Mouse (Mus musculus) midbrain, postnatal 0 days (tissue): ENCODE results near the gene Trim41. TPM values are rescaled to one million over a fixed set of nuclear protein-coding genes. Genes with fewer than 3 reads are reported as not detected.

Experiments
- ATAC-seq: fragments of 200-750 bp; cut with Nextera tagmentation; 2 replicates; pipeline ENCODE4 v1.8.0; 2017; ENCODE audit warnings: moderate number of reproducible peaks, mild to moderate bottlenecking, moderate TSS enrichment, moderate library complexity; ENCODE audit not compliant: low FRiP score
- DNase-seq: peaks from one replicate; pipeline ENCODE4 v3.0.0-alpha.2; 2015; ENCODE audit warnings: low spot score
- H3K27ac ChIP-seq: fragments of 300-500 bp; sonication (generic); 2 replicates; pipeline ENCODE4 v1.5.1; 2014; ENCODE audit warnings: low read depth, mild to moderate bottlenecking, low read length, mixed read lengths
- H3K27me3 ChIP-seq: fragments of 300-500 bp; sonication (generic); 2 replicates; pipeline ENCODE4 v1.6.1; 2014; ENCODE audit warnings: low read length, control low read depth, mixed read lengths; ENCODE audit not compliant: insufficient read depth
- H3K36me3 ChIP-seq: fragments of 300-500 bp; sonication (generic); 2 replicates; pipeline ENCODE4 v1.6.1; 2014; ENCODE audit warnings: low read length, control low read depth, mixed read lengths; ENCODE audit not compliant: insufficient read depth
- H3K4me1 ChIP-seq: fragments of 300-500 bp; sonication (generic); 2 replicates; pipeline ENCODE4 v1.6.1; 2014; ENCODE audit warnings: mild to moderate bottlenecking, control low read depth, antibody characterized with exemption, low read length, mixed read lengths; ENCODE audit not compliant: insufficient read depth
- H3K4me2 ChIP-seq: fragments of 300-500 bp; sonication (generic); 2 replicates; pipeline ENCODE4 v1.6.1; 2014; ENCODE audit warnings: low read depth, mild to moderate bottlenecking, low read length, mixed read lengths; ENCODE audit not compliant: poor library complexity, severe bottlenecking
- H3K4me3 ChIP-seq: fragments of 300-500 bp; sonication (generic); 2 replicates; pipeline ENCODE4 v1.5.1; 2014; ENCODE audit warnings: low read depth, mild to moderate bottlenecking, low read length, moderate library complexity
- H3K9ac ChIP-seq: fragments of 300-500 bp; sonication (generic); replicated peaks from 2 replicates; pipeline ENCODE4 v1.6.1; 2014; ENCODE audit warnings: mild to moderate bottlenecking, low read length, moderate library complexity, mixed read lengths; ENCODE audit not compliant: poor library complexity, severe bottlenecking
- H3K9me3 ChIP-seq: fragments of 300-500 bp; sonication (generic); 2 replicates; pipeline ENCODE4 v1.6.1; 2016; ENCODE audit warnings: low read length, control low read depth
- CTCF ChIP-seq: IDR thresholded peaks from 2 replicates; pipeline ENCODE4 v1.5.1; 2016; ENCODE audit warnings: antibody characterized with exemption, mild to moderate bottlenecking
- WGBS: fragments of 180-500 bp; shearing (Covaris S2); extraction: QIAGEN DNeasy Blood & Tissue Kit; methylation state at CpG from one replicate; pipeline ENCODE4 v1.1.7; 2014; 5-methylcytosine and 5-hydroxymethylcytosine counted together
- polyA plus RNA-seq: library from polyadenylated mRNA; unstranded; fragments of >200 nt; fragmentation: Nextera tagmentation; extraction: Ambion mirVana; gene quantifications from 2 replicates; pipeline ENCODE4 v1.2.1, GENCODE M21; 2015
- total RNA-seq: library from RNA; depleted of rRNA; stranded (reverse); fragments of >200 nt; gene quantifications from 2 replicates; pipeline ENCODE4 v1.2.3, GENCODE M21; 2014

The Trim41 gene
- total and polyA plus RNA-seq, 2 experiments from 2014 or later: 5.0 to 38.9 TPM

DNA sequence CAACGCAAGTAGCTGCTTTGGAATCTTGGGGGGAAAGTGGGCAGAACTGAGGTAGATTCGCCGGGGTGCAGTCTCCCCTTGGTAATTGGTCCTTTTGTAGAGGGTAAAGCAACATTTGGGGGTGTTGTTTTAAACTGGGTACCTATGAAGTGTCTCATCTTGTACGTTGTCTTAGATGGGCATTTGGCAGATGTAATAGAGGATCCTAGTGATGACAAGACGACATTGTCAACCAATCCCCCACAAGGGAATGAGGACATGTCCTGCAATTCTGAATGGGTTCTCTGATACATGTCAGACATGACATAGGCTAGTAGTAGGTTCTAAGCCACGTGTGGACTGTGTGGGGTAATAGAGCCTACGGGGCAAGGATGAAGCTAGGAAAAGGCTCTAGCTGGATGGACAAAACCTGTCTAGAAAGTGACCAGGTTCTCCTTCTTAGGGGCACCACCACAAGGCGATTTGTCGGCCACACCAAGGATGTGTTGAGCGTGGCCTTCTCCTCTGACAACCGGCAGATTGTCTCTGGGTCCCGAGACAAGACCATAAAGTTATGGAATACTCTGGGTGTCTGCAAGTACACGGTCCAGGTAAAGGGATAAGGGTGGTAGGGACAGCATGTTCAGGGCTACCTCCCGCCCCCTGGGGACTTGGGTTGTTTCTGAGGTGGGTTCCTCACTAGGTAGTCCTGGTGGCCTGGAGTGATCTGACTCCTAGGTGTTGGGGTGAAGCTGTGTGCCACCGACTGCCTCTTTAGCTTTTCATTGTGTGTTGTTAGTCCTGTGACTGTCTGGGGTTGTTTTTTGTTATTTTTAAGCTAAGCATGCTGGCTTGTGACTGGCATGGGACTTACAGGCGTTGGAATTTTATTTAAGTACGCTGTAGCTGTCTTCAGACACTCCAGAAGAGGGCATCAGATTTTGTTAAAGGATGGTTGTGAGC lies 15.1 kb downstream of the Trim41 start:
- DNase-seq: no peak
- Histone ChIP-seq H3K4me2 (peak overlapping the region; percentile 90), H3K36me3 (peaks cover 45% of the 10 kb centered on the region), H3K4me1 (peaks cover 8% of the 10 kb centered on the region), H3K27ac (no peak overlapping the region), H3K9me3 (no peaks in the 10 kb centered on the region), H3K4me3 (peak overlapping the region; percentile 59; the same call in 1 of the 2 replicates), H3K9ac (peak overlapping the region; percentile 71; the same call in 1 of the 2 replicates), H3K27me3 (no peaks in the 10 kb centered on the region)
- no peak for TF ChIP-seq CTCF
- 83% methylated on average over 17 of the region's 17 CpGs for WGBS
- no peak for ATAC-seq

DNA sequence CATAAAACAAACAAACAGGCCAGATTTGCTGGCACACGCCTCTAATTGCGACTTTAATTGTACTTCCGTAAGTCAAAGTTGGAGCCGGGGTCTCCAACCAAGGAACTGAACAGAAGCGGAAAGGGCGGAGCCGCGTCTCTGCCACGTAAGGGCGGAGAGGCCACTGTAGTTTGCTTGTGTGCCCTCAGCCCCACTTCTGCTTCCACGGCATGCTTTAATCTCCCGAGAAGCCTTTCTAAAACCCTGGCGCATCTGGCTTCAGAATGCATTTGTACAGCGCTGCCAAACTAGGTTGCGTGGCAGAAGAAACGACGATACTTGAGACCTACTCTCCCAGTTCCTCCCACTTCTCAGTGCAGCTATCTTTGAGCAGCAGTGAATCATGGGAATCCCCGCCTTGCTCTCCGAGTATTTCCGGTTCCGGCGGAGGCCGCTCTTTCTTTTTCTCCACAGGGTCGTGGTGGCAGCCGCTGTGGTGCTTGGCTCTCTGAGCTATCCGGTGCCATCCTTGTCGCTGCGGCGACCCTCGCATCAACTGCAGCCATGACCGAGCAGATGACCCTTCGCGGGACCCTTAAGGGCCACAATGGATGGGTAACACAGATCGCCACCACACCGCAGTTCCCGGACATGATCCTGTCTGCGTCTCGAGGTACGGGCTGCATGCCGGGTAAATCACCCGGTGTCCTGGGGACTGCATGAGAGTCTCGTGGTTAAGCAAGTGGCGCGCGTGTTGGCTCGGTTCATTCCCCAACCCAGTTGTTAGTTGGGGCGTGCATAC lies 17.0 kb downstream of the Trim41 start, which contains the start of gene Rack1:
Gene Rack1 (plus strand): TSS at position 412 of the 781 bp plus-strand sequence.
- ATAC-seq: peak; percentile 91
- H3K36me3 ChIP-seq: peaks cover 26% of the 10 kb centered on the region
- TF ChIP-seq CTCF: no peak
- H3K4me1 ChIP-seq: peaks cover 8% of the 10 kb centered on the region
- H3K4me3 ChIP-seq: peak within 1 kb of the TSS; percentile 59
- peak; percentile 95 for DNase-seq
- peak within 1 kb of the TSS; percentile 86 for H3K27ac ChIP-seq
- no peaks in the 10 kb centered on the region for H3K27me3 ChIP-seq
- H3K9ac ChIP-seq: peak within 1 kb of the TSS; percentile 71
- H3K9me3 ChIP-seq: no peaks in the 10 kb centered on the region
- under 1% methylated on average over 47 of the region's 47 CpGs for WGBS
- H3K4me2 ChIP-seq: peak within 1 kb of the TSS; percentile 90

DNA sequence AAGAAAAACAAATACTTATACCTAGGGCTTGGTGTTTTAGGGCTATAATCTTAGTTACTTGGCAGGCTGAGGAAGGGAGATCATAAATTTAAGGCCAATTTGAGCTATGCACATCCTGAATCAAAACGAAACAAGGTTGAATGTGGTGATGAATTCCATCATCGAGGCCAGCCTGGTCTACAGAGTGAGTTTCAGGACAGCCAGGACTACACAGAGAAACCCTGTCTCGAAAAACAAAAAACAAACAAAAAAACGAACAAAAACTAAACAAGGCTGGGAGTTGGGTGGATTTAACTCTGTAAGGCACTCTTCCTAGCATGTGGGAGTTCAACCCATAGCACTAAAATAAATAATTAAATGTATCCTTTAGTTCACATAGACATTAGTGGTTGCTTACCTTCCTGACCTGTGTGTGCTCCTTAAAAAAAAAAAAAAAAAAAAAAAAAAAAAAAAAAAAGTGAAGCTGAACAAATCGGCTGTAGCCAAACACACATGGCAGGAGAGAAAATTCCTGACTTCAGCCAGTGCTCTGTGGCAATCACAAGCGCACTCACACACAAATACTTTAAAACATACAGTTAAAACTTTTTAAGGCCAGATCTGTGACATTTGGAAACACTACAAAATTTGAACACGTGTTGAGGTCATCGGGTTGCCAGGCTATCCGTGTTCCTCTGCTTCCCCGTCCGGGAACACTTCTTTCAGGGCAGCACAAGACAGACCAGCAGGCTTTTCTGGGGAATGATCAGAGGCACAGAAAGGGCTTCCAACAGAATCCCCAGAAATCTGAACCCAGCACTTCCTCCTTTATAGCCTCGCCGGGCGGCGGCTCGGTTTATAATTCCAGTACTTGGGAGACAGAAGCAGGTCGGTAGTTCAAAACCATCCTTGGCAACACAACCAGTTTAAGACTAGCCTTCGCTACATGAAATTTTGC lies 17.9 kb downstream of the Trim41 start:
- no peaks in the 10 kb centered on the region for H3K9me3 ChIP-seq
- no peaks in the 10 kb centered on the region for H3K27me3 ChIP-seq
- peak overlapping the region; percentile 59 for H3K4me3 ChIP-seq
- H3K27ac ChIP-seq: peak overlapping the region; percentile 86
- DNase-seq: no peak
- H3K9ac ChIP-seq: peak overlapping the region; percentile 50
- H3K4me2 ChIP-seq: peak overlapping the region; percentile 90
- no peak; the same call in 1 of the 2 replicates for ATAC-seq
- WGBS: 11% methylated on average over 18 of the region's 18 CpGs
- H3K4me1 ChIP-seq: peaks cover 8% of the 10 kb centered on the region
- H3K36me3 ChIP-seq: peaks cover 19% of the 10 kb centered on the region
- no peak for TF ChIP-seq CTCF

DNA sequence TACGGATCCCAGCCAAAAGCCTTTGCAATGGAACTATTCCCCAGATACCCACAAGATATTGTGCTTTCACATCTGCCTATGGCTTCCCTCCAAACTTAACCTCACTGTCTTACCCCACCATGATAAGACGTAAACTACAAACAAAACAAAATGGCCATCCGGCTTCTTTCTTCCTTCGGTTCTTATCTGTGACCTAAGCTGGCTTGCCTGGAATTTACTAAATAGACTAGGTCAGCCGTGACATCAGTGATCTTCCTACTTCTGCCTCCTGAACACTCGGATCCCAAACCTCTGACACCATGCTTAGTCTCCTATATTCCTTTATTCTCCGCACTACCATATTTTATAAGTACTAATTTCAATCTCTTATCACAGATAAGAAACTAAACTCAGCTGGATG lies 18.8 kb downstream of the Trim41 start:
- DNase-seq (no peak), ATAC-seq (no peak)
- peaks cover 9% of the 10 kb centered on the region; the same call in 1 of the 2 replicates for H3K36me3 ChIP-seq
- 68% methylated on average over 7 of the region's 7 CpGs for WGBS
- no peak overlapping the region for H3K4me3 ChIP-seq
- TF ChIP-seq CTCF: no peak
- no peak overlapping the region for H3K9ac ChIP-seq
- no peaks in the 10 kb centered on the region for H3K9me3 ChIP-seq
- peak overlapping the region; percentile 90; the same call in 1 of the 2 replicates for H3K4me2 ChIP-seq
- H3K27ac ChIP-seq: no peak overlapping the region
- H3K27me3 ChIP-seq: no peaks in the 10 kb centered on the region
- peaks cover 8% of the 10 kb centered on the region for H3K4me1 ChIP-seq

DNA sequence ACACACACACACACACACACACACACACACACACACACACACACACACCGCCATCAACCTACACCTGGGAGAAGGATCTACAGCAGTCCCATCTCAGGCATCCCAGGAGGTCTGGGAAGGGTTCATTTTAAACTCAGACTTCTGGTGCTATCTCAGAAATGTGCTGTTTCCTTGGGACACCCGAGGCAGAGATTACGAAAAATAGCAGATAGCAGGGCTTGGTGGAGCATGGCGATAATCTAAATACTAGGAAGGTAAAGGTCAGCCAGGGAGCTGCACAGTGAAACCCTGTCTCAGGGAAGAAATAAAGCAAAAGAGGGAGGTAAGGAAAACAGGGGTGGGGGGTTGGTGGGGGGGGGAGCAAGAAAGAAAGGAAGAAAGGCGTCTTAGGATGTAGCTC lies 19.9 kb downstream of the Trim41 start:
- DNase-seq (no peak), ATAC-seq (no peak)
- Histone ChIP-seq H3K27me3 (no peaks in the 10 kb centered on the region), H3K4me3 (no peak overlapping the region), H3K4me1 (peaks cover 8% of the 10 kb centered on the region), H3K9ac (no peak overlapping the region), H3K9me3 (no peaks in the 10 kb centered on the region), H3K36me3 (peaks cover 4% of the 10 kb centered on the region; the same call in 1 of the 2 replicates), H3K4me2 (no peak overlapping the region), H3K27ac (no peak overlapping the region)
- WGBS: 86% methylated on average over 5 of the region's 5 CpGs
- TF ChIP-seq CTCF: no peak
